ENCODE assay signal across 8 mouse cellular contexts in genomic region chr17:27202919-27203357, GRCm38 (mm10). TPM values are rescaled to one million over a fixed set of nuclear protein-coding genes. Genes with fewer than 3 reads are reported as not detected.
A peak's percentile ranks its signal among the peaks of the same experiment; 100 is the strongest.
DNase-seq lines count a peak whose midpoint lies in the region; ATAC-seq and TF ChIP-seq lines count a peak whose summit lies in the region.

No protein-coding gene starts in this region.

- H3K9me3 ChIP-seq in lung, embryonic 14.5 days (ENCODE audit: low read depth, low read length): no peaks in the 10 kb centered on the region; the same call in 1 of the 2 replicates
- no peaks in the 10 kb centered on the region for H3K9me3 ChIP-seq in embryonic facial prominence, embryonic 12.5 days
- no peaks in the 10 kb centered on the region for H3K9me3 ChIP-seq in limb, embryonic 13.5 days

- H3K4me3 ChIP-seq in lung, embryonic 14.5 days (ENCODE audit: low read depth, low read length): peak overlapping the region; percentile 94
- H3K4me3 ChIP-seq in embryonic facial prominence, embryonic 12.5 days: peak overlapping the region; percentile 93
- H3K4me3 ChIP-seq in limb, embryonic 13.5 days: peak overlapping the region; percentile 95
- peak overlapping the region; percentile 70 for H3K4me3 ChIP-seq in small intestine, adult 2 months (ENCODE audit: low read depth, low read length)

- H3K27ac ChIP-seq in lung, embryonic 14.5 days (ENCODE audit: low read depth): peak overlapping the region; percentile 96
- H3K27ac ChIP-seq in embryonic facial prominence, embryonic 12.5 days: peak overlapping the region; percentile 96; the same call in 1 of the 2 replicates
- H3K27ac ChIP-seq in limb, embryonic 13.5 days: peak overlapping the region; percentile 94; the same call in 1 of the 2 replicates
- no peak overlapping the region for H3K27ac ChIP-seq in small intestine, adult 2 months (ENCODE audit: insufficient read depth, low read depth, low read length)

- 29% methylated on average over 14 of the region's 14 CpGs for WGBS in lung, embryonic 14.5 days
- WGBS in embryonic facial prominence, embryonic 12.5 days: 35% methylated on average over 14 of the region's 14 CpGs
- WGBS in limb, embryonic 13.5 days: 41% methylated on average over 14 of the region's 14 CpGs
- 45% methylated on average over 14 of the region's 14 CpGs for WGBS in small intestine, adult 2 months

- no peak for TF ChIP-seq CTCF in lung, embryonic 14.5 days (IDR thresholded peaks at IDR 0.05; ENCODE audit: low read depth)
- no peak for TF ChIP-seq CTCF in small intestine, adult 2 months (IDR thresholded peaks at IDR 0.05; ENCODE audit: extremely low read depth, insufficient read length, insufficient replicate concordance, low read depth, low read length)

- H3K4me2 ChIP-seq in lung, embryonic 14.5 days: peak overlapping the region; percentile 91
- H3K4me2 ChIP-seq in embryonic facial prominence, embryonic 12.5 days (replicated peaks): peak overlapping the region; percentile 86
- H3K4me2 ChIP-seq in limb, embryonic 13.5 days (replicated peaks): peak overlapping the region; percentile 91

- peaks cover 8% of the 10 kb centered on the region; the same call in 1 of the 2 replicates for H3K4me1 ChIP-seq in lung, embryonic 14.5 days (ENCODE audit: insufficient read depth)
- H3K4me1 ChIP-seq in embryonic facial prominence, embryonic 12.5 days: peaks cover 17% of the 10 kb centered on the region
- H3K4me1 ChIP-seq in limb, embryonic 13.5 days: peaks cover 61% of the 10 kb centered on the region
- peaks cover 8% of the 10 kb centered on the region for H3K4me1 ChIP-seq in small intestine, adult 2 months (ENCODE audit: control insufficient read depth, insufficient read depth, insufficient read length, low read length)

- TF ChIP-seq POLR2A in small intestine, adult 2 months (IDR thresholded peaks at IDR 0.05; ENCODE audit: low read depth, low read length): no peak

- no peaks in the 10 kb centered on the region for H3K27me3 ChIP-seq in lung, embryonic 14.5 days (ENCODE audit: insufficient read depth, low read length)
- H3K27me3 ChIP-seq in embryonic facial prominence, embryonic 12.5 days: no peaks in the 10 kb centered on the region
- H3K27me3 ChIP-seq in limb, embryonic 13.5 days: no peaks in the 10 kb centered on the region
- no peaks in the 10 kb centered on the region for H3K27me3 ChIP-seq in small intestine, adult 2 months (ENCODE audit: control insufficient read depth, insufficient read depth, low read length)

- peak overlapping the region; percentile 96 for H3K9ac ChIP-seq in lung, embryonic 14.5 days
- peak overlapping the region; percentile 99 for H3K9ac ChIP-seq in embryonic facial prominence, embryonic 12.5 days
- peak overlapping the region; percentile 98 for H3K9ac ChIP-seq in limb, embryonic 13.5 days

- H3K36me3 ChIP-seq in lung, embryonic 14.5 days (ENCODE audit: insufficient read depth): peaks cover 46% of the 10 kb centered on the region
- peaks cover 44% of the 10 kb centered on the region for H3K36me3 ChIP-seq in embryonic facial prominence, embryonic 12.5 days
- peaks cover 45% of the 10 kb centered on the region for H3K36me3 ChIP-seq in limb, embryonic 13.5 days
- H3K36me3 ChIP-seq in small intestine, adult 2 months (ENCODE audit: control insufficient read depth, insufficient read depth, low read length): peaks cover 20% of the 10 kb centered on the region

- no peak for ATAC-seq in lung, embryonic 14.5 days (ENCODE audit: insufficient read depth)
- ATAC-seq in embryonic facial prominence, embryonic 12.5 days (ENCODE audit: insufficient number of reproducible peaks, insufficient read depth, low FRiP score, low TSS enrichment): no peak
- ATAC-seq in limb, embryonic 13.5 days (ENCODE audit: low FRiP score, low read depth): no peak

- peak; percentile 37 for DNase-seq in lung, embryonic 14.5 days
- no peak for DNase-seq in lung, postnatal 25 days (ENCODE audit: low spot score)
- no peak for DNase-seq in frontal cortex, postnatal 10 days (ENCODE audit: low spot score in 2 of 2)
- DNase-seq in cerebellum, adult 18-20 months: no peak
- no peak for DNase-seq in cerebellum, adult 8-10 months

RNA-seq across cellular contexts. Expression of gene Lemd2, which starts 1.3 kb away (rescaled TPM):
- 18.1 and 20.4 TPM in 2 replicates for polyA plus RNA-seq in lung, embryonic 14.5 days (2014; fragmentation: Nextera tagmentation; extraction: Ambion mirVana)
- polyA plus RNA-seq in embryonic facial prominence, embryonic 12.5 days (2016; fragmentation: Nextera tagmentation; extraction: Ambion mirVana): 30.9 and 35.4 TPM in 2 replicates
- polyA plus RNA-seq in limb, embryonic 13.5 days (2015; fragmentation: Nextera tagmentation; extraction: Ambion mirVana): 18.6 and 18.8 TPM in 2 replicates
- 46.6 and 92.0 TPM in 2 replicates for polyA plus RNA-seq in small intestine, adult 2 months (2012; rRNA removed)

RNA-seq across cellular contexts. Expression of gene Ip6k3, which starts 35.3 kb away (rescaled TPM):
- polyA plus RNA-seq in lung, embryonic 14.5 days (2014; fragmentation: Nextera tagmentation; extraction: Ambion mirVana): 0.08 TPM in 1 of 2 replicates, not detected in the other
- polyA plus RNA-seq in embryonic facial prominence, embryonic 12.5 days (2016; fragmentation: Nextera tagmentation; extraction: Ambion mirVana): 0.13 and 0.35 TPM in 2 replicates
- polyA plus RNA-seq in limb, embryonic 13.5 days (2015; fragmentation: Nextera tagmentation; extraction: Ambion mirVana): 0.38 and 0.55 TPM in 2 replicates
- polyA plus RNA-seq in small intestine, adult 2 months (2012; rRNA removed): 0.08 TPM in 1 of 2 replicates, not detected in the other
